Mouse (Mus musculus) brain, adult 10 weeks (tissue): ENCODE data around the gene Sycp2. TPM values are rescaled to one million over a fixed set of nuclear protein-coding genes. Genes with fewer than 3 reads are reported as not detected.

Experiments
- polyA plus RNA-seq: library from polyadenylated mRNA; stranded (reverse); fragments of 350-450 nt; fragmentation: Illumina TruSeq; extraction: RNeasy Lipid Tissue Mini Kit (QIAGEN cat#74804); gene quantifications from one replicate; pipeline ENCODE4 v1.2.3, GENCODE M21; 2015; ENCODE audit warnings: low read depth, low replicate concordance

The Sycp2 gene
- polyA plus RNA-seq, result 1.0 TPM

GRCm38 (mm10) chr2:178407053-178407815 is at the start of gene Sycp2:
Gene Sycp2, minus strand, starts transcription at chr2:178407685.

DNA sequence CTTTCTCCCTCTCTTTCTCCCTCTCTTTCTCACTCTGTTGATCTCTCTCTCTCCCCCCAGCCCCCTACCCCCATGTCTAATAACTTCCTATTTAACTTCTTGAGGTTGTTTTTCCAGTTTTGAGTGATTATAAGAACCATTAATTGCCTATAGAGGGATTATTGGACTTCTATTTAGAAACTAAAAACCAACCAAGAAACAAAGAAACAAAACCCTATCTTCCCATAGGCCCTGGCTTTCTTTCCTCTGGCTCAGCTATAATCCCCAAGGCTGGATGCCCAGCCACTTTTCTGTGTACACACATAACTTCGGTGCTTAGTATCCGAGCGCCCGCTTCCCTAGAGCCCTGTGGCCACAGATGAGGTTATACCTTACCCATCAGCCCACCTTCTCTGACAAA is 22.7 kb upstream of the Sycp2 start, which contains the start of gene Cdh26:
Cdh26 (plus strand) TSS at position 301 of the 400 bp plus-strand sequence.

DNA sequence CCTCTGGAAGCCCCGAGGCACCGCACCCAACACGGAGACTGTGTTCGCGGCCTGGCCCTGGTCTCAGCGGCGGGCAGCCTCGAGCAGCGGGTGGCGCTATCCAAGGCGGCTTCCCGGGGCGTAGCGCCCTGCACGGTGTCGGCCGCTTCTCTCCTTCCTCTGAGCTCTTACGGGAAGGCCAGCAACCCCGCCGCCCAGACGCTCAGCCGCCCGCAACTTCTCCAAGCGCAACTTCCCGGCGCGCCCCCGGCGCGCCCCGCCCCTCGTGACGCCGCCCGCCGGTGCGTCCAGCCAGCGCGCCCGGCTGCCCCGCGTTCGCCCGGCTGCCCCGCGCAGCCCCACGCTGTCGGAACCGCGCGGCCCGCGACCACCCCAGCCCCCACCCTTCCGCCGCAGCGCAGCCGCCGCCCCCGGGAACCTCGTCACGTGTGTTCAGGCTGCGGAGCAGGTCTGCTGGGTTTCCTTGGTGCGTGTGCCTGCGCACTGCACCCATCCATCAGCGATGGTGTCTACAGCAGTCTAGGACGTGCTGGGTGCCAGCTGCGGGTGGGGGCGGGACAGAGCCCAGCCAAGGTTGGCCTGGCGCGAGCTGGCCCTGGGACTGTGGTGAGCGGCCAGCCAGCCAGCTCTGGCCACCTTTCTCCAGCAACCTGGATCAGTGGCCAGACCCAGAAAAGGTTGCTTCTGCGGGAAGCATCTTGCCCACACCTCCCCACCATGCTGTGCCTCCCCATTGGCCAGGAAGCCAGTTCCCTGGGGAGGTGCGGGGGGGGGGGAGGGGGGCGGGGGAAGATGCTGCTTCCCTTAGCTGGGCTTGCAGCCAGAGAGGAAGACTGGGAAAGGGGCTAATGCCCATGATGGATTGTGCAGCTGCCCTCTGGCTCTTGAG is 7.0 kb upstream of the Sycp2 start, which contains the start of the genes Ppp1r3d and Fam217b:
Ppp1r3d (minus strand) TSS at position 212 of the 889 bp plus-strand sequence.
Fam217b (plus strand) TSS at position 264 of the 889 bp plus-strand sequence.

Other genes starting within 250 kb of the Sycp2 start
- gene Ppp1r3d, start 6.8 kb upstream of the Sycp2 start, polyA plus RNA-seq, result 5.4 TPM
- 42.2 TPM for gene Fam217b, start 6.8 kb upstream of the Sycp2 start, polyA plus RNA-seq
- 1.0 TPM for gene Cdh26, start 22.8 kb upstream of the Sycp2 start, polyA plus RNA-seq